Mouse (Mus musculus) ES-Bruce4 (cell line): ENCODE results near the gene Epdr1.

Experiments used
- CTCF ChIP-seq: IDR thresholded peaks from one replicate; pipeline ENCODE4 v1.8.1; 2011; ENCODE audit warnings: low read depth, low read length
- EP300 ChIP-seq: IDR thresholded peaks from 2 replicates; pipeline ENCODE4 v1.6.1; 2011; ENCODE audit warnings: low read depth, low read length; ENCODE audit not compliant: insufficient read depth

DNA sequence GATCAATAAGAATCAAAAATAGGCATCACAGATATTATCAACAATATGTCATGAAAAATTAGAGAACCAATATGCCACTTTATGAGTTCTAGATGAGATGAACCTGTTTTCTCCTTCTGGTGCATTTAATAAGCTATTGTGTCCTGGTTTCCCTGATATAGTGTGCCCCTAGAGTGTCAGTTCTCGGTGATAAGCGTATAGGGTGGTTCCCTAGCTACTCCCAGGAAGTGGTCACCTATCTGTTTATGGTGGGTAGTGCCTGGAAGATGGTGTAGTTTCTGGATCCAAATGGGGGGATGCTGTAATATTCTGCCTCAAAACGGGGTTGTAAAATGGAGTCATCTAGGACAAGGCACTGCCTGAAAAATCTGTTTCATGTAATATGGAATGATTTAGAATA lies 43.8 kb downstream of the Epdr1 start:
- TF ChIP-seq EP300: no peak
- no peak for TF ChIP-seq CTCF
